Mouse (Mus musculus) embryo, embryonic 9.5 days (tissue): ENCODE data around the gene Camsap2.

ENCODE experiments used
- DNase-seq: peaks from one replicate; pipeline ENCODE4 v3.0.0-alpha.2; 2017; ENCODE audit errors: extremely low spot score

The Camsap2 gene

GRCm38 (mm10) chr1:136345454-136346372 lies at the start of gene Camsap2:
TSS of gene Camsap2 (minus strand) at chr1:136346104.
- peak; percentile 95 for DNase-seq

- DNase-seq = no peak
These were observed 49.2 kb upstream of the Camsap2 start for GRCm38 (mm10) chr1:136395073-136395472.

- DNase-seq = peak; percentile 22
These were observed 48.6 kb upstream of the Camsap2 start for GRCm38 (mm10) chr1:136394506-136394905.

GRCm38 (mm10) chr1:136386914-136387313 lies 41.0 kb upstream of the Camsap2 start:
- DNase-seq = no peak

- no peak for DNase-seq
These were observed 35.7 kb upstream of the Camsap2 start for GRCm38 (mm10) chr1:136381583-136381982.

- no peak for DNase-seq
These were observed 35.3 kb upstream of the Camsap2 start for GRCm38 (mm10) chr1:136381169-136381568.

GRCm38 (mm10) chr1:136380606-136381005 lies 34.7 kb upstream of the Camsap2 start:
- no peak for DNase-seq

- DNase-seq = no peak
These were observed 34.3 kb upstream of the Camsap2 start for GRCm38 (mm10) chr1:136380161-136380560.

GRCm38 (mm10) chr1:136379261-136379660 lies 33.4 kb upstream of the Camsap2 start:
- no peak for DNase-seq

GRCm38 (mm10) chr1:136365986-136366385 lies 20.1 kb upstream of the Camsap2 start:
- no peak for DNase-seq

- no peak for DNase-seq
These were observed 18.8 kb upstream of the Camsap2 start for GRCm38 (mm10) chr1:136364711-136365110.

- DNase-seq = no peak
These were observed 17.1 kb upstream of the Camsap2 start for GRCm38 (mm10) chr1:136363035-136363434.

GRCm38 (mm10) chr1:136362567-136362966 lies 16.7 kb upstream of the Camsap2 start:
- DNase-seq = no peak

- DNase-seq = no peak
These were observed 15.5 kb upstream of the Camsap2 start for GRCm38 (mm10) chr1:136361373-136361772.

- DNase-seq = no peak
These were observed 15.0 kb upstream of the Camsap2 start for GRCm38 (mm10) chr1:136360909-136361308.

GRCm38 (mm10) chr1:136358841-136359360 lies 13.0 kb upstream of the Camsap2 start:
- DNase-seq = no peak

- DNase-seq = no peak
These were observed 9.7 kb upstream of the Camsap2 start for GRCm38 (mm10) chr1:136355651-136356050.

- peak; percentile 24 for DNase-seq
These were observed 4.8 kb upstream of the Camsap2 start for GRCm38 (mm10) chr1:136350699-136351200.

- no peak for DNase-seq
These were observed 2.2 kb upstream of the Camsap2 start for GRCm38 (mm10) chr1:136348137-136348536.

- no peak for DNase-seq
These were observed 1.2 kb upstream of the Camsap2 start for GRCm38 (mm10) chr1:136347140-136347539.

- peak; percentile 22 for DNase-seq
These were observed 600 bp upstream of the Camsap2 start for GRCm38 (mm10) chr1:136346373-136347035.

- DNase-seq = peak; percentile 51
These were observed 993 bp downstream of the Camsap2 start for GRCm38 (mm10) chr1:136344768-136345453.
